Mouse (Mus musculus): ENCODE measurements around the gene Mrtfb.

- TF ChIP-seq CTCF (IDR thresholded peaks at IDR 0.05; ENCODE audit: borderline replicate concordance, insufficient read depth, low read length) (no peak), POLR2A (IDR thresholded peaks at IDR 0.05; ENCODE audit: low read depth, low read length) (no peak)
Measured at GRCm38 (mm10) chr16:13359405-13359858, 103.2 kb downstream of the Mrtfb start.
